Mouse (Mus musculus) mouse embryonic stem cell (cell line): Measurements from ENCODE around the gene Slitrk1.

Source experiments
- in situ Hi-C, 2 experiments: fragments of 300-500 bp; cut with MboI; formaldehyde crosslinking; loops; 1 replicate in 1 of 2; 3 replicates in 1 of 2; pipeline ENCODE4 v1.14.3; 2019 to 2020; ENCODE audit warnings: low sequenced_read_pairs in 2 of 2, low pct_unique_long_range_greater_than_20kb in 1 of 2, mixed read lengths in 1 of 2; ENCODE audit not compliant: unreplicated experiment in 1 of 2

Slitrk1 gene

DNA sequence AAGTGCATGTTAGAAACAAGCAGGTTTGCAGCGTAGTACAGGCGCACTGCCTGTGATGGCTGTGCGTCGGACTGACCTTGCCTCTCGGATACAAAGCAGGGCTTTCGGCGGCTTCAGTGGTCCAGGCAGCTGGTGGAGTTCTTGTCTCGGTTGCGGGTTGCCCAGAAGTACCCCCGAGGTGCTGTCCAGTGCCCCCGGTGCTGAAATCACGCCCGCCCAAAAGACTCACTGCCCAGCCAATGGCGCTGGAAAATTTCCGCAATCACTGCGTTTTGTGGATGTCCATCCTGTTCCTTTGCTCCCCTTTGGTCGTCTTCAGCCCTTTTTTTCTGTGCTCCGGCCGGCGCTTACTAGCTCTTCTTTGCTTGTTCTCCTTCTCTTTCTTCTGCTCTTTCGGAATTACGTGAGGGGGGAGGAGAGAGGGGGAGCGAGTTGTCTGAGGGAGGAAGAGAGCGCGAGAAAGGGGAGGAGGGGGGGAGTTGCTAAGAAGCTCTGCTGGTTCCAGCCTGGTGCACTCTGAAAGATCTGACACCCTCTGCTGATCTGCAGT, at the start of gene Slitrk1:
TSS of gene Slitrk1 (minus strand) at position 445 of the 550 bp plus-strand sequence.
- in situ Hi-C loops: no loop called here

DNA sequence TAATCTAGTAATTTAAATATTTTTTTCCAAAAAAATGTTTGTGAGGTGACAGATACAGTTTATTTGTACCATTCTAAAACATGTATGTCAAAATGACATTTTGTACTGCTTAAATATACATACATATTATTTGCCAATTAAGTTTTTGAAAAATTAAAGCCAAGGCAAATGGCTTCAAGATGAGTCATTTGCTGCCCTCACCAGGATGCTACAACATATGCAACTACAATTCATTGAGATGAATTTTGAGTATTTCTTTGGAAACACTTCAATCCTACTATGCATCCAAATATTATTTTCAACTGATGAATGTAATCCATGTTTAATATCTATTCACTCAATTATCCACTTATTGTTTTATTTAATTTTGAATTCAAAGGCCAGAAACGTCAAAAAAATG, 21.8 kb upstream of the Slitrk1 start:
- in situ Hi-C loops: no loop called here

DNA sequence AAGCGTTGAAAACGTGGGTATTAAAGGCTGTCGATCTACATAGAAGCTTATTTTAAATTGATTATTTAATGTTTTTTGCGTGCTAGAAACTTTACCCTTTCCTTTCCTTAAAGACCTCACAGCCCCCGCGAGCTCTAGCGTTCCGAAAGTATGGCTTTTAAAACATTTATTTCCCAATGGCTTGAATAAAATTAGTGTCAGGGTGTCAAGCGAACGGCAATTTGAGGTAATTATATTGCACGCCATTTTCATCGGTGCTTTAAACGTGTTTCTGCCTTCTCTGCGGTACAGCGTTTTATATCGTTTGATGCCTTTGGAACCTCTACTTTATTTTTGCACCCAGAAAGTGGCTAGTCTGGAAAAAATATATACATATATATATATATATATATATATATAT, 378 bp upstream of the Slitrk1 start:
- in situ Hi-C loops: no loop called here

DNA sequence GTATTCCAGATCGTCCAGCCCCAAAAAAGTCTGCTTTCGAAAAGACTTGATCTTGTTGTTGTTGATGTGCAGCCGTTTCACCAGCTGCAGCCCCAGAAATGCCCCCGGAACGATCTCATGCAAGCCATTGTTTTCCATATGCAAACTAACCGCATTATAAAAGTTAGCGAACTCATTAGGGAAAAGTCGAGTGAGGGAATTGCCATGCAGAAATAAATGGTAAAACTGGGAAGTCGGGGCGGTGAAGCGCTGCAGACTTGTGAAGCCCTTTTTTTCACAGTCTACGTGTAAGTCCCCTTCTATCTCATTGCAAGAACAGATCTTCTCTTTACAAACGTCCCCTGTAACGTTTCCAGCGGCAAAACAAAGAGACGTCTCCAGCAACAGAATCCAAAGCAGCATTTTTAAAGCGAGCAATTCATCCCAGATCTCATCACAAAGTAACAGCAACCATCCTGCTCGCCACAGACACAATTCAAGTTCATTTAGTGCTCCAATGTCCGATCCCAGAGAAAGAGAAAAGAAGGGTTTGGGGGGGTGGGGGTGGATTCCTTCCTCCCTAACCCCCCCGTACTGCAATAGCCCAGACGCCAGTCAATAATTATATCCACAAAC, 975 bp downstream of the Slitrk1 start:
- in situ Hi-C loops: no loop called here

DNA sequence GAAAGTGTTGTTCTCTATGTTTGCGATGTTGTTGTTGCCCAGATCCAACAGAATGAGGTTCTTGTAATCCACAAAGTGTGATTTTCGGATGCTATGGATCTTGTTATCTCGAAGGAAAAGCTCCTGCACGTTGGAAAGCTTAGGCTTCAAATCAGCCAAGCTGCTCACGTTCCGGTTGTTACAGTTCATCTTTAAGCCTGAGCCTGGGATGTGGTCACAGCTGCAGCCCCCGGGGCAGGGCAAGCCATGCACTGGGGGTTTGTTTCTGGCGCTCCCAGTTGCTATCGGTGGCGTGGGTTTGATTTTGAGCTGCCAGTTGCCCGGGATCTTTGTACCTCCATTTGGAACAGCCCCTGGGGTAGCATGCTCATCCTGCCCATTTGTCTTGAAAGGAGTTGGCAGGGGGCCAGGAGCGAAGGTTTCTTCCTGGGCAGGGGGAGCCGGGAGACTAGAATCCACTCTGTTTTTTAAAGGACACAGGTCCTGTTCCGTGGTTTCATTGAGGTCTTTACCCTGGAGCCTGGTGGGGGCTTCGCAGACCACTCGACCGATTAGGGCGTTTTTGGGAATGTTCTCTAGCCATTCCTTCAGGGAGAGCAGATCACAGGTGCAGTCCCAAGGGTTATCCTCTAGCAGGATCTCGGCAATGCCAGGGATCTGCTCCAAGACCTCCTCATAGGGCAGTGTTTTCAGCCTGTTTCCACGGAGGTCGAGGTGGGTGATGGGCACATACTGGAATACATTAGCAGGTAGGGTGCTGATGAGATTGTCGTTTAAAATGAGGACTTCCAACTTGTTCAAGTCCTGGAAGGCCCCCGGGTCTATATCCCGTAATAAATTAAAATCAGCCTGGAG, 1.7 kb downstream of the Slitrk1 start:
- in situ Hi-C loops: no loop called here

DNA sequence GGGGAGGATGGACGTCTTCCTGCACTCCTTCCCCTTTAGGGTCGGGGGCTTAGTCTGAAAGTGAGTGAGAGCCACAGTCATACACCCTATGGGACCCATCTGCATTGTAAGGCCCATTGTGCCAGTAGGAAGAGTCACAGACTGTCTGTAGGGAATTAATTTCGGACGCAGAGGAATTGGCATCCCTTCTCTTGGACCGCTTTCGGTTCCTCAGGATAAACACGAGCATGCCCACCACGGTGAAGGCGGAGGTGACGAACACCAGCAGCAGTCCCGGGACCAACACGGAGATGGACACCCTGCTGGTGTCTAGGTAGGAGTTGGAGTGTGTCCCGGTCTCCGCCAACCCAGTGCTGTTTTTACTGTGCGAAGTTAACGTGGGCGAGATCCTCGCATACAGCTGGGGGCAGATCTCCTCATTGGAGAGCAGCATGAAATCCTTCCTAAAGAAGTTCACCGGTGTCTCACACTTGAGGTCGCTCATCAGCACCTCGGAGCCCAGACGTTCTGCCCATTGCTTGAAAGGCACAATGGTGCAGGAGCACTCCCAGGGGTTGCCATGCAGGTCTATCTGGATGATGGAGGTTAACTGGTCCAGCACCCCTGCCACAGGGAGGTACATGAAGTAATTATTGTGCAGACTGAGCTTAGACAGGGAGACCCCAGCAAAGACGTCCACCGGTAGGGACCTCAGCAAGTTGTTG, 2.7 kb downstream of the Slitrk1 start:
- in situ Hi-C loops: no loop called here

DNA sequence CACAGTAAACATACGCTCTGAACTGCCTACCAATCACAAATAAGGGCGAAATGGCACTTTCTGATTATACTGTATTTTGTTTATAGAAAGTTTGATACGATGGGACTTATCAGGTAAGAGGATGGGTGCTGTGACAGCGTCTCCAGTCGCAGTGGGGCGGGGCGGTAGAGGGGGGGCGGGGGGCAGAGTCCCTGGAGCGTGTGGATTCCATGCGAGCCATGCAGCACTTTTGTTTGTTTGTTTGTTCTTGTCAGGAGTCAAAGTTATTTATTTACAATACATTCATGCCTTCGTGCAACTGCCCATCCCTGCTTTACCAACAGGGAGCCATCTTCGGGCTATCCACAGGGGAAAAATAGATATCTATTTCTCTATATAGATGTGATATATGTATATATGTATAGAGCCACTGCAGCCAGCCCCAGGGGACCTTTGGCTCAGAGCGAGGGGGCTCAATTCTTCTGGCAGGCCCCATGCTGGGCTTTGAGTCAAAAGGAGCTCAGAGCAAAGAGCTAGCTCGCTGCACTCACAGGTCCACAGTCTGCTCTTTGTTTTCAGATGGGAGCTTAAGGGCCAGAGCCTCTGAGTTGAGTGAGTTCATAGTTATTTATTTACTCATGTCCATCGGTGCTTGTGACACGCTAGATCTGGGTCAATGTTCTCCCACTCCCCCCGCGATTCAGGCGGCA, 3.4 kb downstream of the Slitrk1 start:
- in situ Hi-C loops: no loop called here

DNA sequence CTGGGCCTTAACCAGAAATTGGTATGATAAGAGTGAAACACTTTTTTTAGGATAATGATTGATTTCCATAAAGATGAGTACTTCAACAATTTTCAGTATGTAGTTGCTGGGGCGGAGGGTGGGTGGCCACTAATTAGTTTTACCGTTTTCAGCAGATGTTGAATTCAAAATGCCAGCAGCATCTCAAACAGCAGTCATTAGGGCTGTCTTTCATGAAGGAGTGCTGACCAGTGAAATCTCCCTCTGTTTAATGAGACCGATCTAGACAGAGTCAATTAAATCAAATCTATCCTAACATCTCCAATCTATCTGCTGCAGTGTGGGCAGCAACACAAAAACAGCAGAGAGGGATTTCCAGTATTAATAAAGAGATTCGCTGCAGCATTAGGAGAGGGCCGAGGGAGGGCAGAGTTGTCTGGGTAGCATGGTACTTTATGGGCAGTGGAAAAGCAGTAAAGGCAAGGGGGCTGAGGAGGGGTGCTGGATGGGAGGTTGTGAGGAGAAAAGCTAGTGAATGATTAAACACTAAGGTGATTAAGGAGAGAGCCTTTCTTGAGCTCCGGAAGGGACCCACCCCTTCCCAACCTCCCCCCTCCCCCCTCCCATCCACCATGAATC, 4.5 kb downstream of the Slitrk1 start:
- in situ Hi-C loops: no loop called here

DNA sequence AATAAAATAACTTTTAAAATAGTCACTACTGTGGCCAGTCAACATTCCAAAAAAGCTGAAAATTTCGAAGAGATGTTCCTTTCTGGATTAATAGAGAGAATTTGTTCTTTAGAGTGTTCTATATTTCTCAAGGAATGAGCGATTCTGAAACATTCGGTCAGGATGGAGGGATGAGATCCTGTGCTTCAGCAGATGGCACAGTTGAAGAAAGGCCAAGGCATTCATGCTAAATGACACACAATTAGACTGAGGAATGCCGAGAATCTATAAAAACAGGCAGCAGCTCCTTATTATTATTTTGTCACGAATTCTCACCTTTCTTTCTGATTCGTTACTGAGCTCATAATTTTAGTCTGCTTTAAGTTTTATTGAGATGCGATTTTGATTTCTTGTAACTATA, 15.4 kb downstream of the Slitrk1 start:
- in situ Hi-C loops: no loop called here

DNA sequence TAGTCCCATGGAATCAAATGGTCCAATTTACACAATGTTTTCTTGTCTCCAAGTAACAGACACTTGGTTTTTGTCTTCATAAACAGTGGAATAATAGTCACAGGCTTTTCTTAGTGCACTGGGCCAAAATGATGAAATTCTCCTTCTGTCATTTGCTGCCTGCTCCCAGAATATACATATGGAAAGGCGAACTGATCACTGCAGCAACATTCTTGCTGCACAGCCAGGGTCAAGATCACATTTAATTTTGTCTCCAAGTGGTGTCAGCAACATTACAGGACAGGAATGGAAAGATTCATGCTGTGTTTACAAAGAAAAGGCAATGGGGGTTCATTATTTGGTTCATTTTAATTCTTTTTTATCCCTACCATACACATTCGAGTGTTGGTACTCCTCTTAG, 18.5 kb downstream of the Slitrk1 start:
- in situ Hi-C loops: no loop called here

DNA sequence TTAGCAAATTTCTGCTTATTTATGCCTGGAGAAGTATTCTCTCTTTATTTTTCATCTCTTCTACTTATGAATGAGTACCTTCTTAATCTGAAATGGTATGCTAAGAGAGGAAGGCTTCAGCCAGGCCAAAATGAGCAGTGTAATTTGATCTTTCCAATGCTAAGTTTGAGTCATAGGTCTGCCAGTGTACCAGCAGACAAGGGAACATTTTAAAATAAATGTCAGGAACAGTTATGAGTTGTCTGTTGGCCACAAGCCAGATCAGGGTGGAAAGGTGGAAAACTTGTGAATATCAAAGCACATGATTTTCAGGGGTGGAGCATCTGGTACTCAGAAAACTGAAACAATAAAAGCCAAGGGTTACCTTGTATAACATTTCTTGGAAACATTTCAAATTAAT, 46.1 kb downstream of the Slitrk1 start:
- in situ Hi-C loops: no loop called here

DNA sequence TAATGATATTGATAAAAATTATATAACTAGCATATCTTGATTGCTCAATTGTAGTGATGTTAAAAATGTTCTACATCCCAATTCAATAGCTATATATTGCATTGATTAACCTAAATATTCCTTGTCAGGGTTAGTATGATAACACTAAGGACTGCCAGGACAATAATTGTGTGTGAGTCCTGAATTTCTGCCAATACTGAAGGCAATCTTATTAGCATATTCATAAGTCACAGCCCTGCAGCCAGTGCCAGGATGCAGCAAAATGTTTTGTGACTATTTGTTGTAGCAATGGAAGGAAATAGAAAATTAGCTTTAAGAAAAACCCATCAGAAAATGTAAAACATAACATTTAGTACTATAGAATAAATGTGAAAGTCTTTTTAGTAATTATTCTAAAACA, 49.3 kb downstream of the Slitrk1 start:
- in situ Hi-C loops: no loop called here

DNA sequence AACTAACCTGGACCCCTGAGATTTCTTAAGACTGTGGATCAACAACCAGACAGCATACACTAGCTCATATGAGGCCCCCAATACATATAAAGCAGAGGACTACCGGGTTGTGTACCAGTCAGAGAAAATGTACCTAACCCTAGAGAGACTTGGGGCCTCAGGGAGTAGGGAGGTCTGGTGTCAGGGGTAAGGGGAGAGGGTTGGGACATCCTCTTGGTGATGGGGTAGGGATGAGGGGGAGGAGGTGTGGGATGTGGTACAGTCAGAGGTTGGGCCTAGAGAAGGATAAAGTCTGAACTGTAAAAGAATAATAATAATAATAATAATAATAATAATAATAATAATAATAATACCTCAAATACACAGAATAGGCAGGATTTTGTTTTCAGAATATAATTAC, 54.6 kb downstream of the Slitrk1 start:
- in situ Hi-C loops: no loop called here
